Comparison of ENCODE assay signal across 8 mouse cellular contexts in the genomic region with DNA sequence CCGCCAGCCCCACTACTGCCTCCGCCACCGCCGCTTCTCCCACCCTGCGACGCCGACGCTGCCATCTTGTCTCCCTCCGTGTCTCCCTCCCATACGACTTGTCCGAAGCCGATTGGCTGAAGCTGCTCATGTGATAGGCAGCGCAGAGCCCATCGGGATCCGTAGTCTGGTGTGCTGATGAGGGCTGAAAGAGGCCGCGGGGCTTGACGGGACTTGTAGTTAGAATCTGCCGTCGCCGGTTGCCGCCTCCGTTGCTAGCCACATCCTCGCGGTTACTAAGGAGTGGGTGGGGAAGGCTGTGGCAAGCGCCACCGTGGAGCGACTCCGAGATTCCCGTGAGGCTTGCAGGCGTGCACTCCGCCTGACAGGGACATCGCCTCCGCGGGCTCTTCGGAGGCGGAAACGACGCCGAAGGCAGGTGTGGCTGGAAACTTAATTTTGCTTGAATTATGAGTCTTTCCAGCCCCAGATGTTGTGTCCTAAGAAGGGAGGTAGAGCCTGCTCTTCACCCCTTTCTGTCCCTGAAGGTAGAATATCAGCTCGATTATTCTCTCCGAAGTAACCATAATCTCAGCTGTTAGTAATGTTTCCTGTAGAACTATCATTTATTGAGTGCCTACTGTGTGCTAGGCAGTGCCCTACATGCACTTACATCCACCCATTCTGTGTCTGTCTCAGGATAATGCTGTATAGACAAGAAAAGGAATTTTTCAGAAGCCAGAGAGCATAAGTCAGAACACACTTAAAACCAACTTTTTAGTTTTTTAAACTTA. TPM values are rescaled to one million over a fixed set of nuclear protein-coding genes. Genes with fewer than 3 reads are reported as not detected.
DNase-seq lines count a peak whose midpoint lies in the region; ATAC-seq and TF ChIP-seq lines count a peak whose summit lies in the region.

Gene Xrra1 (plus strand): TSS at position 304 of the 773 bp plus-strand sequence.

- peak within 1 kb of the TSS; percentile 30; the same call in 1 of the 2 replicates for H3K27ac ChIP-seq in bone marrow macrophage, adult 2 months (ENCODE audit: insufficient read depth, low read depth, low read length)
- H3K27ac ChIP-seq in embryonic fibroblast, embryonic 13.5 days (ENCODE audit: insufficient read depth, low read length), result no peak within 1 kb of the TSS
- peak within 1 kb of the TSS; percentile 44; the same call in 1 of the 2 replicates for H3K27ac ChIP-seq in kidney, embryonic 14.5 days (ENCODE audit: low read depth, low read length)
- H3K27ac ChIP-seq in limb, embryonic 15.5 days, result peak within 1 kb of the TSS; percentile 81

- under 1% methylated on average over 42 of the region's 42 CpGs for WGBS in kidney, embryonic 14.5 days
- WGBS in limb, embryonic 15.5 days, result under 1% methylated on average over 42 of the region's 42 CpGs

- ATAC-seq in kidney, embryonic 14.5 days (ENCODE audit: low FRiP score, low TSS enrichment), result peak; percentile 99
- ATAC-seq in limb, embryonic 15.5 days (ENCODE audit: insufficient number of reproducible peaks, low FRiP score, low TSS enrichment, low read depth), result peak; percentile 99

- peak within 1 kb of the TSS; percentile 93 for H3K4me2 ChIP-seq in kidney, embryonic 14.5 days (replicated peaks; ENCODE audit: low read depth, low read length)
- H3K4me2 ChIP-seq in limb, embryonic 15.5 days, result peak within 1 kb of the TSS; percentile 74

- no peak for TF ChIP-seq CTCF in bone marrow macrophage, adult 2 months (IDR thresholded peaks at IDR 0.05; ENCODE audit: low read depth, low read length)
- TF ChIP-seq CTCF in embryonic fibroblast, embryonic 13.5 days (IDR thresholded peaks at IDR 0.05; ENCODE audit: borderline replicate concordance, insufficient read depth, low read length), result no peak

- peak; percentile 96 for DNase-seq in A20 (ENCODE audit: low read depth, low spot score)
- peak; percentile 97 to 99 for DNase-seq in heart, adult 9 months (ENCODE audit: low spot score in 2 of 2)
- peak; percentile 89 to 93 for DNase-seq in monocyte, adult 2 months (ENCODE audit: low read depth in 1 of 2, low spot score in 2 of 2)
- peak; percentile 97 for DNase-seq in spleen, postnatal 36 days (ENCODE audit: low spot score in 2 of 2)

- H3K4me3 ChIP-seq in bone marrow macrophage, adult 2 months (ENCODE audit: insufficient read depth, low read length), result peak within 1 kb of the TSS; percentile 79
- H3K4me3 ChIP-seq in embryonic fibroblast, embryonic 13.5 days (ENCODE audit: insufficient read depth, low read length), result peak within 1 kb of the TSS; percentile 72
- H3K4me3 ChIP-seq in kidney, embryonic 14.5 days (ENCODE audit: low read length), result peak within 1 kb of the TSS; percentile 90
- peak within 1 kb of the TSS; percentile 88 for H3K4me3 ChIP-seq in limb, embryonic 15.5 days

- no peaks in the 10 kb centered on the region for H3K9me3 ChIP-seq in kidney, embryonic 14.5 days (ENCODE audit: control insufficient read depth, low read length)
- H3K9me3 ChIP-seq in limb, embryonic 15.5 days, result no peaks in the 10 kb centered on the region

- no peak for TF ChIP-seq POLR2A in bone marrow macrophage, adult 2 months (IDR thresholded peaks at IDR 0.05; ENCODE audit: borderline replicate concordance, low read depth, low read length)
- peak; percentile 92 for TF ChIP-seq POLR2A in embryonic fibroblast, embryonic 13.5 days (IDR thresholded peaks at IDR 0.05; ENCODE audit: low read depth, low read length)

- peak within 1 kb of the TSS; percentile 90 for H3K9ac ChIP-seq in kidney, embryonic 14.5 days (ENCODE audit: low read depth, low read length)
- peak within 1 kb of the TSS; percentile 83 for H3K9ac ChIP-seq in limb, embryonic 15.5 days

- H3K4me1 ChIP-seq in bone marrow macrophage, adult 2 months (ENCODE audit: control insufficient read depth, insufficient read depth, low read length), result peaks cover 25% of the 10 kb centered on the region
- 0 out of 2 replicates have a peak, but pooled peaks cover 2% of the 10 kb centered on the region for H3K4me1 ChIP-seq in embryonic fibroblast, embryonic 13.5 days (ENCODE audit: control insufficient read depth, insufficient read depth, low read length)
- H3K4me1 ChIP-seq in kidney, embryonic 14.5 days (ENCODE audit: control insufficient read depth, insufficient read depth, low read length), result peaks cover 14% of the 10 kb centered on the region
- H3K4me1 ChIP-seq in limb, embryonic 15.5 days, result peaks cover 15% of the 10 kb centered on the region

- H3K27me3 ChIP-seq in kidney, embryonic 14.5 days (ENCODE audit: control insufficient read depth, insufficient read depth, low read length), result no peaks in the 10 kb centered on the region
- H3K27me3 ChIP-seq in limb, embryonic 15.5 days, result no peaks in the 10 kb centered on the region

- H3K36me3 ChIP-seq in kidney, embryonic 14.5 days (ENCODE audit: control insufficient read depth, insufficient read depth, low read length), result peaks cover 11% of the 10 kb centered on the region; the same call in 1 of the 2 replicates
- 0 out of 2 replicates have a peak, but pooled peaks cover 6% of the 10 kb centered on the region for H3K36me3 ChIP-seq in limb, embryonic 15.5 days

RNA-seq across cellular contexts. Expression of gene Xrra1, which starts in this region (rescaled TPM):
- polyA plus RNA-seq in bone marrow macrophage, adult 2 months (2012; ENCODE audit: insufficient read depth, insufficient read length, missing spikeins), result not detected in 2 replicates
- 0.27 and 0.81 TPM in 2 replicates for polyA plus RNA-seq in embryonic fibroblast, embryonic 13.5 days (2011; ENCODE audit: insufficient read length, low read depth, missing spikeins)
- polyA plus RNA-seq in kidney, embryonic 14.5 days (2014; fragmentation: Nextera tagmentation; extraction: Ambion mirVana), result 0.43 and 0.47 TPM in 2 replicates
- 0.19 and 0.57 TPM in 2 replicates for polyA plus RNA-seq in limb, embryonic 15.5 days (2015; fragmentation: Nextera tagmentation; extraction: Ambion mirVana)

Comparison
In these comparisons a context has a peak if more than half of its experiments do, and no peak if none do; other contexts are left out.
1. Peak in ATAC-seq, H3K4me3 ChIP-seq, H3K27ac ChIP-seq, H3K9ac ChIP-seq and H3K4me2 ChIP-seq in kidney, embryonic 14.5 days; RNA of the gene not detected or under 1 TPM.
2. Peak in ATAC-seq, H3K4me3 ChIP-seq, H3K27ac ChIP-seq, H3K9ac ChIP-seq and H3K4me2 ChIP-seq in limb, embryonic 15.5 days; RNA of the gene not detected or under 1 TPM.